Mouse (Mus musculus): ENCODE results near the gene Pard3. TPM values are rescaled to one million over a fixed set of nuclear protein-coding genes. Genes with fewer than 3 reads are reported as not detected.

Gene Pard3
- 10 to 100 TPM; 27.5 to 30.3 (median 30.2) TPM for total RNA-seq (2022)

GRCm38 (mm10) chr8:127063551-127064360 is at the start of gene Pard3:
Gene Pard3, plus strand, starts transcription at chr8:127063893.
- DNase-seq (ENCODE audit: low spot score in 2 of 2): peak; percentile 65 to 71

GRCm38 (mm10) chr8:127021830-127022229 is 41.9 kb upstream of the Pard3 start:
- no peak for DNase-seq (ENCODE audit: low spot score in 2 of 2)

GRCm38 (mm10) chr8:127025256-127025717 is 38.4 kb upstream of the Pard3 start:
- no peak for DNase-seq (ENCODE audit: low spot score in 2 of 2)

- DNase-seq (ENCODE audit: low spot score in 2 of 2): no peak
Observed at GRCm38 (mm10) chr8:127025775-127026174, 37.9 kb upstream of the Pard3 start.

GRCm38 (mm10) chr8:127031476-127031875 is 32.2 kb upstream of the Pard3 start:
- no peak for DNase-seq (ENCODE audit: low spot score in 2 of 2)

GRCm38 (mm10) chr8:127038928-127039327 is 24.8 kb upstream of the Pard3 start:
- no peak for DNase-seq (ENCODE audit: low spot score in 2 of 2)

GRCm38 (mm10) chr8:127049996-127050395 is 13.7 kb upstream of the Pard3 start:
- DNase-seq (ENCODE audit: low spot score in 2 of 2): no peak

- no peak for DNase-seq (ENCODE audit: low spot score in 2 of 2)
Observed at GRCm38 (mm10) chr8:127052132-127052531, 11.6 kb upstream of the Pard3 start.

GRCm38 (mm10) chr8:127055081-127055480 is 8.6 kb upstream of the Pard3 start:
- peak; percentile 11 to 12 for DNase-seq (ENCODE audit: low spot score in 2 of 2)

- no peak for DNase-seq (ENCODE audit: low spot score in 2 of 2)
Observed at GRCm38 (mm10) chr8:127058759-127059158, 4.9 kb upstream of the Pard3 start.

GRCm38 (mm10) chr8:127059826-127060225 is 3.9 kb upstream of the Pard3 start:
- no peak for DNase-seq (ENCODE audit: low spot score in 2 of 2)

GRCm38 (mm10) chr8:127064361-127065112 is 844 bp downstream of the Pard3 start:
- DNase-seq (ENCODE audit: low spot score in 2 of 2): peak; percentile 4 to 25

- no peak for DNase-seq (ENCODE audit: low spot score in 2 of 2)
Observed at GRCm38 (mm10) chr8:127065113-127065473, 1.4 kb downstream of the Pard3 start.

- no peak for DNase-seq (ENCODE audit: low spot score in 2 of 2)
Observed at GRCm38 (mm10) chr8:127065791-127066190, 2.1 kb downstream of the Pard3 start.

GRCm38 (mm10) chr8:127066501-127066900 is 2.8 kb downstream of the Pard3 start:
- no peak for DNase-seq (ENCODE audit: low spot score in 2 of 2)

GRCm38 (mm10) chr8:127068719-127069118 is 5.0 kb downstream of the Pard3 start:
- no peak for DNase-seq (ENCODE audit: low spot score in 2 of 2)

- DNase-seq (ENCODE audit: low spot score in 2 of 2): peak in 1 of 2 experiments; percentile 20
Observed at GRCm38 (mm10) chr8:127070225-127070624, 6.5 kb downstream of the Pard3 start.

- DNase-seq (ENCODE audit: low spot score in 2 of 2): peak; percentile 10 to 38
Observed at GRCm38 (mm10) chr8:127073052-127073618, 9.4 kb downstream of the Pard3 start.

GRCm38 (mm10) chr8:127076511-127076910 is 12.8 kb downstream of the Pard3 start:
- no peak for DNase-seq (ENCODE audit: low spot score in 2 of 2)

- no peak for DNase-seq (ENCODE audit: low spot score in 2 of 2)
Observed at GRCm38 (mm10) chr8:127079244-127079805, 15.6 kb downstream of the Pard3 start.

GRCm38 (mm10) chr8:127081297-127081696 is 17.6 kb downstream of the Pard3 start:
- DNase-seq (ENCODE audit: low spot score in 2 of 2): no peak

- DNase-seq (ENCODE audit: low spot score in 2 of 2): no peak
Observed at GRCm38 (mm10) chr8:127082486-127082885, 18.8 kb downstream of the Pard3 start.

All from gastrocnemius, adult 8-10 months (tissue).